Mouse (Mus musculus) bone marrow, adult 2 months (tissue): ENCODE results near the gene Myo1g.

ENCODE experiments used
- CTCF ChIP-seq: fragments of 200-500 bp; IDR thresholded peaks from 2 replicates; pipeline ENCODE4 v1.5.1; 2011; ENCODE audit warnings: low read length, control low read depth; ENCODE audit not compliant: control insufficient read depth, insufficient read depth
- POLR2A ChIP-seq: fragments of 200-500 bp; IDR thresholded peaks from 2 replicates; pipeline ENCODE4 v1.6.1; 2011; ENCODE audit warnings: low read depth, mild to moderate bottlenecking, control low read depth, low read length, borderline replicate concordance; ENCODE audit not compliant: control insufficient read depth

GRCm38 (mm10) chr11:6479231-6479630, 41.5 kb downstream of the Myo1g start:
- no peak for TF ChIP-seq CTCF
- no peak for TF ChIP-seq POLR2A
